Mouse (Mus musculus): ENCODE data around the gene Scarf2.

Scarf2 gene

DNA sequence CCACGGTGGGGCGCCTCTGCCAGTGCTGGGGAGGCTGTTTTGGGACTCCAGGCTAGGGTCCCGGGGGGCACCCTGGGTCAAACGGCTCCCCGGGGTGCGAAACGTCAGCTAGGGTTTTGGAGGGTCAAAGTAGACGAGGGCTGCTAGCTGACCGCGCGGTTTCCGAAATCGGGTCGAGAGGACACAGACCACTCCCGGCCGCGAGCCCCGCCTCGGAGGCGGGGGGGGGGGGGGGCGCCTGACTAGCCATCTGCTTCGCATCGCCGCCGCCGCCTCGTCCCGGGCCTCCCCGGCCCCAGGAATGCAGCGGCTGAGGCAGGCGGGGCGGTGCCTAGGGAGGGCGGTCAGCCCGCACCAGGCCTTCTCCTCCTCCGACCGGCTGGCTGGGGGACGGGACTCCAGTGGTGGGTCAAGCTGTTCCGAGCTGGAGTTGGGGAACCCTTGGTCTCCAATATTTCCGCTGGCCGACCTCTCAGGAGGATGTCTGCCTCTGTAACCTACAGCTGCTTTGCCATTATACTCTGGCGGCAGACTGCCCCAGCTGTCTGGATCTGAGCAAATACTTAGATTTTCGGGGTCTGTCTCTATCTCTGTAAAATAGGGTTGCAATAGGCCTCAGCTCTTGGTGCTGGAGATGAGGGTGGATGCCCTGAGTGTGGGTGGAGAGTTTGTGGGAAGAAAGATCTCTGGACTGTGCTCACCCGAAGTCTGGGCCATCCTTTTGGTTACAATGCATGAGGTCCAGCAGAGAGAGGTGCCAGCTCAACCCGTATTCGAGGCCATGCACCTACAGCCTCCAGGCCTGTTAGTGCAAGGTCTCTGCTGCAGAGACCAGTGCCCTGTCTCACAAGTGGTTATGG is 1.5 kb downstream of the Scarf2 start:
- intact Hi-C loops (cut with DNase I) = no loop called here

GRCm38 (mm10) chr16:17799584-17799983 is 2.5 kb downstream of the Scarf2 start:
- intact Hi-C loops (cut with DNase I) = no loop called here

DNA sequence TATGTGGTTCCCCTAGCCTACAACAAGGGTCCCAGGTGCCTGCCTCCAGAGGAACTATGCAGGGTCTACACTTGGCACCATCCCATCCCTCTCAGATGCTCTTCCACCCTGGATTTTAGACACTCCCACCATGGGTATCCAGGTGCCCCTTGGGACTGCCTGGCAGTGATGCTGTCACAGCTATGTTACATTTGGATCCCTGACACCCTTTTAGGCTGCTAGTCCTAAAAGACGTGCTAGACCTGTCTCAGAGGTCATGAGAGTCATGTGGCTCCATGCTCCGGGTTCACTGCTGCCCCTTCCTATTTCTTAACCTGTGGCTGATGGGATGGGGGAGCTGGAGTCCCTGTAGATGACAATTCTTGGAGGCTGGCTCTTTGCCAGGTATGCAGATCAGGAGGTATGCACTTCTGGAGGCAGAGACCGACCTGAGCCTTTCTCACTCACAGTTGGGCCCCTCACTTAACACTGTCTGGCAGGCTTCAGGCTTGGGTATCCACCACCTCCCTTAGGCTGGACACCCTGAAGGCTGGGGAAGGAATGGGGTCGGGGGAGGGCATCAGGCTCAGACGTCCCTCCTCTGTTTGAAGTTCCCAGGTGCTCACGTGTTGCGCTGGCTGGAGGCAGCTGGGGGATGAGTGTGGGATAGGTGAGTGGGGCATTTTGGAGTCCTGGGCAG is 4.8 kb downstream of the Scarf2 start:
- intact Hi-C loops (cut with DNase I) = no loop called here

- intact Hi-C loops (cut with DNase I) = no loop called here
Measured at GRCm38 (mm10) chr16:17802456-17802838, 5.4 kb downstream of the Scarf2 start.

GRCm38 (mm10) chr16:17802839-17803674 is 6.0 kb downstream of the Scarf2 start:
- intact Hi-C loops (cut with DNase I) = no loop called here

DNA sequence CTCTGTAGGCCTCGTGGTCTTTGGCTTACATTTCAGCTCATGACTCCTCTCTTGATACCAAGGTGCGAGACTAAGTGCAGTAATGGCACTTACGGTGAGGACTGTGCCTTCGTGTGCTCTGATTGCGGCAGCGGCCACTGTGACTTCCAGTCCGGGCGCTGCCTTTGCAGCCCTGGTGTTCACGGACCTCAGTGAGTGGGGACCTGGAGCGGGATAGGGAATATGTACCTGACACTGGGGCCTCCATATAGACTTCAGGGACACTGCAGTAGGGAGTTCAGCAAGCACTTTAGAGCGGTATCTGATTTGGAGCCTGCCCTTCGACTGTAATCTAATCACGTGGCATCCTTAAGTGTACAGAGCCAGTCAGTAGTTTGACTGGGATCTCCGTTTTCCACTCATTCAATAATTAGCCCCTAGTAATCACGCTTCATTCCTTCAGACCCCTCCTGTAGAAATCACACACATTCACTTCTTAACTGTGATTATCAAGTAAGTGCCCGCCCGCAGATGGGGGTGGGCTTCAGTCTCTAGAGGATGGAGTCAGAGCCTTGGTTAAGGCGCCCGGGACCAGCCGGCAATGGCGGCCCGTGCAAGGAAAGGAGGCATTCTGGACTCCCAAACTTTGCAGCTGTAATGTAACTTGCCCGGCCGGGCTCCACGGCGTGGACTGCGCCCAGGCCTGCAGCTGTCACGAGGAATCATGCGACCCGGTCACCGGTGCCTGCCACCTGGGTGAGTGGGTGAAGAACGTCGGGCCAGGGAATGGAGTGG is 6.8 kb downstream of the Scarf2 start:
- intact Hi-C loops (cut with DNase I) = no loop called here

- intact Hi-C loops (cut with DNase I) = no loop called here
Measured at GRCm38 (mm10) chr16:17804449-17804912, 7.4 kb downstream of the Scarf2 start.

GRCm38 (mm10) chr16:17804982-17805381 is 7.9 kb downstream of the Scarf2 start:
- intact Hi-C loops (cut with DNase I) = no loop called here

DNA sequence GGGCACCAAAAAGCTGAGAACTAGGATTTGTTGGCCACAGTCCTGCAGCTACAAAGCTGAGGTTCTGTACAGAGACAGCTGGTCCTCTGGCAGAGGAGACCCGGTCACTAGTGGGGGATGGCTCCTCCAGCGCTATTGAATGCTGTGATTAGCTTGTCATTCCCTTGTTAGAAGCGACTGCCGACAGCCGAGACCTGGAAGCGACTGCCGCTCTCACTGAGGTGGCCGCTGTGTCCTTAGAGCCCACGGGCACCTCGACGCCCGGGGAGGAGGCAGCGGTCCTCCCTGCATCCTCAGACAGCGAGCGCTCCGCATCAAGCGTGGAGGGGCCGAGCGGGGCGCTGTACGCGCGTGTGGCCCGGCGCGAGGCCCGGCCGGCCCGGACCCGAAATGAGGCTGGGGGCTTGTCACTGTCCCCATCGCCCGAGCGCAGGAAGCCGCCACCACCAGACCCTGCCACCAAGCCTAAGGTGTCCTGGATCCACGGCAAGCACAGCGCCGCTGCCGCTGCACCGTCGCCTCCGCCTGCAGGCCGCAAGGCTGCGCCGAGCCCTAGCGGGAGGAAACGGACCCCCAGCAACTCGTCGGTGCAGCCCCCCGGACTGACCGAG is 9.6 kb downstream of the Scarf2 start:
- intact Hi-C loops (cut with DNase I) = no loop called here

DNA sequence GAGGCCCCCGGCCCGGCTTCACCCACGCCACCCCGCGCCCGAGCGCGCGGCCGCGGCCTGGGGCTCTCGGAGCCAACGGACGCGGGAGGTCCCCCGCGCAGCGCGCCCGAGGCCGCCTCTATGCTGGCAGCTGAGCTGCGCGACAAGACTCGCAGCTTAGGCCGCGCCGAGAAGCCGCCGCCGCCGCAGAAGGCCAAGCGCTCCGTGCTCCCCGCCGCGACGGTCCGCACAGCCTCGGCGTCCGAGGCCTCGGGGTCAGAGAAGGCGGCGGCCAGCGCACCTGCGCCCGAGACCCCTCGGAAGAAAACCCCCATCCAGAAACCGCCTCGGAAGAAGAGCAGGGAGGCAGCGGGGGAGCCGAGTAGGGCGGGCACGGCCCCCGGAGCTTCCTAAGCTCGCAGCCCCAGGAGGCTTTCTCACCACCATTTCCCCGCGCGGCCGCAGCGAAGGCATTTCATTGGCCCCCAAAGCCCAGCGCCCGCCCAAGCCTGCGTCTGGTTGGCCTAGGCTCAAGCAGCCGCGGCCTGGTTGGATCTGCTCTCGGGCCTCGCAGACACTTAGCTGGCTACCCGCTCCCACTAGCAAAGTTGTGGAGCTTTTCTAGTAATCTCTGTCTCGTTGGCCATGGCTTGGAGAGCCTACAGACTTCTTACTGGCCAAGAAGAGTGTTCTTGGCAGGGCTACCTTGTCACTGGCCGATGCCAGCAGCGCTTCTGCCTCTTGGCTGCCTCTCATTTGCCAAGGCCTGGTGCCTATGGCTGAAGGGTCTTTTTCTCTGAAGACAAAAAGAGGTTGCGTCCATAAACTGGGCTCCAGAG is 10.3 kb downstream of the Scarf2 start:
- intact Hi-C loops (cut with DNase I) = no loop called here

DNA sequence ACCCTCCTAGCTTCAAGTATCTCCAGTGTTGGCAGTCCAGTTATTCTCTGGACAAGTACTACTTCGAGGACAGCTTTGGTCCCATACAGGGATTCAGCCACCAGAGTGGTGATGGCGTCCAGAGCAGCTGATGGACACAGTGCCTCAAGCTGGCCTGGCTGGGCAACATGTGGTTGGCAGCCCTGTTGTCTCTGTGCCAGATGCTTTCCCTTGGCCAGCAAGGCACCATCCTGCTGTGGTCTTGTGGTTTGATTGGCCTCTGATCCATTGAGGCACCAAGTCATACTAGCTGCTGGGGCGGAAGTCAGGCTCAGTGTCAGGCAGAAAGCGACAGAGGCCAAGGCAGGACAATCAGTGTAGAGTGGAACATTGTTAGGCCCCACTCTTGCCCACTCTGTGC is 12.0 kb downstream of the Scarf2 start:
- intact Hi-C loops (cut with DNase I) = no loop called here

DNA sequence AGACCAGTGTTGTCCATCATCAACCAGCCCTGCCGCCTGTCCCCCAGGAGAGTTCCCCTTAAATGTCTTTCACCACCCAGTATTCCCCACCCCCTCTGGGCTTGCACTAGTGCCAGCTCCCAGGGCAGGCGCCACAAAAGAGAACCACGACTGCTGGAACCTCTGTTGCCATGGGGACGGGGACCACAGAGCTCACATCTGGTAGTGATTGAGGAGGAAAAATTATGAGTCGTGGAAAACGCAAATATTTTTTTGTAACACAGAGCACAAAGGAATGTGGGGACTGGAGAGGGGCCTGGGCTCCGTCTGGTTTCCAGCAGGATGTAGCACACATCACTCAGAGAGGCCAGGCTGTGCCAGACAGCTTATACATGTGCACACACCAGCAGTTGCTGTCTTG is 12.6 kb downstream of the Scarf2 start:
- intact Hi-C loops (cut with DNase I) = loop anchor here (5.0 kb wide), 3 partner anchors 32 to 67 kb away; no protein-coding TSS in a partner anchor

- intact Hi-C loops (cut with DNase I) = loop anchor here (5.0 kb wide), 3 partner anchors 35 to 70 kb away; no protein-coding TSS in a partner anchor
Measured at GRCm38 (mm10) chr16:17812120-17812519, 15.0 kb downstream of the Scarf2 start.

DNA sequence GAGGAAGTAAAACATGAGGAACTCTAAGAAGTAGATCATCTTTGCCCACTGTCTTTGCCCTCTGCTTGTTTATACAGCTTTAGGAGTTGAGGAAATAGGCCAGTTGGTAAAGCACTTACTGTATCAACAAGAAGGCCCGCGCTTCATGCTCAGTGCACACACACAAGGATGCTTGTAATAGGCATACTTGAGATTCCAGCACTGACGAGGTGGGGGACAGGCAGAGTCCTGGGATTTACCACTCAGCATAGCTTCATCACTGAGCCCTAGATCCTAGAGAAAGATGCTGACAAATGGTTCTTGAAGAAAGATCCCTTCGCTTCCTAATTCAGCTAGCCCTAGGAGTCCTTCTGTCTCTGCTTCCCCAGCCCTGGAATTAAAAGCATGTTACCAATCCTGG is 16.1 kb downstream of the Scarf2 start:
- intact Hi-C loops (cut with DNase I) = loop anchor here (5.0 kb wide), 3 partner anchors 36 to 71 kb away; no protein-coding TSS in a partner anchor

DNA sequence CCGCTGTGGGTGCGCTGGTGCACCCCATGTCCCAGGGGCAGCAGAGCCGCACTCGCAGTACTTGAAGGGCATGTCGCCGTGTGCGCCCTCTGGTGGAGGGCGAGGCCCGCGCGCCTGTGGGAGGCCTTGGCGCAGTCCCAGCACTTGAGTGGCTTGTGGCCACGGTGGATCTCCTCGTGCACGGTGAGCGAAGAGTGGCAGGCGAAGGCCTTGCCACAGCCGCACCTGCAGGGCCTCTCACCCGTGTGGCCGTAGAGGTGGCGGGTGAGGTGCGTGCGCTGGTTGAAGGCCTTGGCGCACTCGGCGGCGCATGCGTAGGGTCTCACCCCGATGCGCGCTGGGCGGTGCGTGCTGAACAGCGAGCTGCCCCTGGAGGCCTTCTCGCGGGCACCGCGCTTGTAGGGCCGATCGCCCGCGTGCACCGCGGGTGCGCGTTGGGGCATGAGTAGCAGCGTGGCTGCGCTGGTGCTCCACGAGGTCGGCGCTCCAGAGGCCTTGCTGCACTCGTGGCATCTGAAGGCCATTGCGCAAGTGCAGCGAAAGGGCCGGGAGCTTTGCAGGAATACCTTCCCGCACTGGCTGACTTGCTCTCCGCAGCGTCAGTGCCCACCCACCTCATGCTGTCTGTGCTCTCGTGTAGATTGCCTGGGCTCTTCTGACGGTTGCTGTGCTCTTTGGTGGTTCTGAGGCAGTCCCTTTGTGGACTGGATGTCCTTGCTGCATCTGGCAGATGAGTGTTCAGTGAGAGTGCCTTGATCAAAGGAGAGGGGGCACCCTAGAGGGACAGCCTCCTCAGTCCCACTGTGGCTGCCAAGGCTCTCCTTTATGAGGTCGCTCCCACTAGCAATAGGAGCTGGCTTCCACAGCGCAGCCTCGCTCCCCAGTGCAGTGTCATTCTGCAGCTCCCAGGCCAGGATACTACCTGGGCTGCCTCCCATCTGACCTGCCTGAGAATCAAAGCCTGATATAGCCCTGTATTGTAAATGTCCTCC is 18.6 kb downstream of the Scarf2 start:
- intact Hi-C loops (cut with DNase I) = no loop called here

DNA sequence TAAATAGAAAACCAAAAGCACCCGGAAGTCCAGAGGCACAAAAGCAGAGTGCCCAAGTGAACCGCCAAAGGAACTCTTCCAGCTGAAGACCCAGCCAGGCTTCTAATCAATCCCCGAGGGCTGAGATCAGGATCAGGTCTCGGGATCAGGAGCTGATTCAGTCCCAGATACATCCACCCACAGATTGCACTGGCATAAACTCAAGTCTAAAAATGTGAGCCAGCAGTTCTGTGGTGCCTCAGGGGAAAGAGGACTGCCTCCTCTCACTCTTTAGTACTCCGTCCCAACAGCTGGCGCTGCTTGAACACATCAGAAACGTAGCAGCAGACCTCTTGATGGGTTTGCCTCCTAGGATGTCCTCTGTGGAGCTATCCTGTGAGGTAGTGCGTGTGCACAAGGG is 19.4 kb downstream of the Scarf2 start:
- intact Hi-C loops (cut with DNase I) = no loop called here

DNA sequence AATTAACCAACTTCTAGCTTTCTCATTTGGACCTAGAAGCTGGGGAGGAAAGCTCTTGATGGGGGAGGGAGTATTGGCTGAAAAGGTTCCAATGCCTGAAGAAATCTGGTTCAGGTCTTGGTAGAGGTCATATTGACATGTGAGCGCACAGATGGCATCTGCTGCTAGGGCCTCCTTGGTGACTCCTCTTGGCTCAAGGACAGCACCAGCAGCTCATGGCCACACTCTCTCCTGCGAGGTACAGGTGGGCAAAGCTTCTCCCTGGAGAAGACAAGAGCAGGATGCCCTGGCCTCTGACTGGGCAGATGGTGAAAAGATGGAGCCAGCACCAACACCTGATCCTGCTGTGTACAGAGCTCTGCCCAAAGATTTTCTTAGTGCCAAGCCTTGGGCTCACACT is 29.4 kb downstream of the Scarf2 start:
- intact Hi-C loops (cut with DNase I) = no loop called here

- intact Hi-C loops (cut with DNase I) = no loop called here
Measured at GRCm38 (mm10) chr16:17828229-17828628, 31.1 kb downstream of the Scarf2 start.
